Mouse (Mus musculus): Measurements from ENCODE around the gene Hnrnpab. TPM values are rescaled to one million over a fixed set of nuclear protein-coding genes. Genes with fewer than 3 reads are reported as not detected.

Hnrnpab gene
- polyA plus RNA-seq (2017; shearing (Covaris generic)), result 523 TPM

GRCm38 (mm10) chr11:51606447-51607095 is at the start of gene Hnrnpab:
Gene Hnrnpab (minus strand): TSS chr11:51606847.

GRCm38 (mm10) chr11:51650691-51651515 is 44.3 kb upstream of the Hnrnpab start, which contains the start of the genes N4bp3 and D930048N14Rik:
Gene N4bp3 (minus strand): TSS chr11:51650842.
Gene D930048N14Rik (plus strand): TSS chr11:51650954.

DNA sequence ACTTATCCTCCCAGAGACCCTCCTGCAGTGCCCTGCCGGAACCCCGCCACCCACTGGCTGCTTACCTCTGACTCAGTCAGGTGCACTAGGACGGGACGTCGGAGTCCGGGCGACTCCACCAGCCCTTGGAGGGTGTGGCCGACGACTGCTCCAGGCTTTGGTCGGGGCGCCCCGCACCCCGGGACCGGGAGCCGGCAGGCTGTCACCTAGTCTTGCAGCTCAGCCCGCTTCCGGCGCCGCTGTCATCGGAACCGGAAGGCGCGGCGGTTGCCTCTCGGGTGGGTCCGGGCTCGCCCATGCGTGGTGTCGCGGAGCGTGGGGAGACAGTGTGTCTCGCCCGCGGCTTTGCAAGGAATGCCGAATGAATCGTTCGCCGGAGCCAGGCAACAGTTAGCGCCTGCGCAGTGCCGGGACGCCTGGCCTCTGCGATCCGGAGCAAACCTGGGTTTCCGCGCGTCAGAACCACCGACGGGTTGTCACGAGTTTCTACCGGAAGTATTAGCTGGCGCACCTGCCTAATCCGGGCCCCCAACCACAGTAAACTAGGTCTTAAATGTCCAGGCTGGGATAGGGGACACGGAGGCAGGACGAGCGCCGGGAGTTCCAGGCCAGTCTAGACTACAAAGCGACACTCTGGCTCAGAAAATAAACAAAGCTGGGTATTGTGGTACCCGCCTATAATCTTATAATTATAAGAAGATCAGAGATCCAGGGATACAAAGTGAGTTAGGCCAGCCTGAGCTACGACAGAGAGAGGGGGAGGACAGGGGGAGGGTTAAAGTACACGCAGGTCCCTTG is 29.1 kb upstream of the Hnrnpab start, which contains the start of gene Rmnd5b:
Gene Rmnd5b (minus strand): TSS at position 372 of the 798 bp plus-strand sequence.

GRCm38 (mm10) chr11:51619409-51620060 is 12.9 kb upstream of the Hnrnpab start, which contains the start of gene Nhp2:
Gene Nhp2 (plus strand): TSS chr11:51619735.

GRCm38 (mm10) chr11:51584431-51585248 is 22.0 kb downstream of the Hnrnpab start, which contains the start of gene Phykpl:
Gene Phykpl (plus strand): TSS chr11:51584757.

Other genes with a start within 250 kb of the Hnrnpab start
- gene Phykpl, start 22.1 kb downstream of the Hnrnpab start, polyA plus RNA-seq (2017; shearing (Covaris generic)), result 25.4 TPM
- 100 TPM for gene Nhp2, start 12.9 kb upstream of the Hnrnpab start, polyA plus RNA-seq (2017; shearing (Covaris generic))
- gene Rmnd5b, start 29.0 kb upstream of the Hnrnpab start, polyA plus RNA-seq (2017; shearing (Covaris generic)), result 84.9 TPM
- 5.6 TPM for gene N4bp3, start 44.0 kb upstream of the Hnrnpab start, polyA plus RNA-seq (2017; shearing (Covaris generic))
- gene D930048N14Rik, start 44.1 kb upstream of the Hnrnpab start, polyA plus RNA-seq (2017; shearing (Covaris generic)), result 1.7 TPM
- gene 0610009B22Rik, start 82.0 kb upstream of the Hnrnpab start, polyA plus RNA-seq (2017; shearing (Covaris generic)), result 12.1 TPM
- 37.7 TPM for gene Sec24a, start 156.8 kb upstream of the Hnrnpab start, polyA plus RNA-seq (2017; shearing (Covaris generic))
- gene Sar1b, start 156.8 kb upstream of the Hnrnpab start, polyA plus RNA-seq (2017; shearing (Covaris generic)), result 113 TPM

Data from CD4-positive, CD25-positive, alpha-beta regulatory T cell (primary cell).